In the genomic region with DNA sequence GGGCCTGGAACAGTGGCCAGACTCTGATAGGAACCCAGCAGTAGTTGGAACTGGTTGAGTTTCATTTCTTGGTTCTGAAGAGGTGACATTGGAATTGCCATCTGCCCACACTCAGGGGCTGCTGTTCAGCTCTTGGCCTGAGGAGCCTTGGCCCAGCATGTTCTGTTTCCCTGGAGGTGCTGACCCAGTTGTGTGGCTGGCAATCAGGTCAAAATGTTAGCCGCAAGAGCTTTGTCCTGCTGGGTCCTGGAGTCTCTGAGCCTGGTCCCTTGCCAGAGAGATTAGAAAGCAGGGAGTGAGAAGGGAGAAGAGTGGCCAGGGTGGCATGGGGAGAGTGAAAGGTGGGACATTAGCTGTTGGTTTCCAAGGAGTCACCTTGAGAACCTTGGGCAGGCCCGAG, we compare ENCODE assay signal across 13 mouse cellular contexts. TPM values are rescaled to one million over a fixed set of nuclear protein-coding genes. Genes with fewer than 3 reads are reported as not detected.
A peak's percentile ranks its signal among the peaks of the same experiment; 100 is the strongest.
DNase-seq lines count a peak whose midpoint lies in the region; ATAC-seq lines count a peak whose summit lies in the region.
"Had no signal": no experiment of that assay in that cellular context is flagged by ENCODE, and none has a peak within 500 bp of the region (broad histone marks: within the 10 kb centered on the region; RNA-seq: fewer than 3 reads in every experiment).

No protein-coding gene starts in this region.

- H3K27me3 ChIP-seq in hindbrain, embryonic 13.5 days = peaks cover 17% of the 10 kb centered on the region; the same call in 1 of the 2 replicates
- H3K27me3 ChIP-seq in hindbrain, embryonic 10.5 days (ENCODE audit: insufficient read depth, poor library complexity, severe bottlenecking) = peaks cover 14% of the 10 kb centered on the region; the same call in 1 of the 2 replicates
- no peaks in the 10 kb centered on the region for H3K27me3 ChIP-seq in heart, embryonic 16.5 days (ENCODE audit: control insufficient read depth, insufficient read depth, low read length)
- H3K27me3 ChIP-seq in intestine, embryonic 16.5 days (replicated peaks; ENCODE audit: control insufficient read depth, insufficient read depth, low read length) = no peaks in the 10 kb centered on the region
- H3K27me3 ChIP-seq: hindbrain, embryonic 12.5 days; stomach, embryonic 15.5 days had no signal

- H3K9ac ChIP-seq in hindbrain, embryonic 13.5 days = 0 out of 2 replicates have a peak overlapping the region, but pooled peaks have one; percentile 2
- H3K9ac ChIP-seq in heart, embryonic 16.5 days (ENCODE audit: low read length) = no peak overlapping the region
- H3K9ac ChIP-seq in intestine, embryonic 16.5 days (ENCODE audit: low read depth, low read length) = no peak overlapping the region
- H3K9ac ChIP-seq: hindbrain, embryonic 12.5 days; liver, embryonic 15.5 days; stomach, embryonic 15.5 days had no signal

- no peak overlapping the region for H3K27ac ChIP-seq in hindbrain, embryonic 13.5 days
- H3K27ac ChIP-seq in hindbrain, embryonic 10.5 days = no peak overlapping the region
- peak overlapping the region; percentile 49; the same call in 1 of the 2 replicates for H3K27ac ChIP-seq in heart, embryonic 16.5 days (ENCODE audit: low read length)
- no peak overlapping the region for H3K27ac ChIP-seq in intestine, embryonic 16.5 days (ENCODE audit: low read length)
- H3K27ac ChIP-seq: forebrain, embryonic 10.5 days; hindbrain, embryonic 12.5 days; liver, embryonic 15.5 days; stomach, embryonic 15.5 days had no signal

- no peak for ATAC-seq in hindbrain, embryonic 13.5 days (ENCODE audit: low FRiP score)
- no peak for ATAC-seq in heart, embryonic 16.5 days (replicated peaks; ENCODE audit: extremely low read depth, insufficient read depth, low FRiP score)
- ATAC-seq in intestine, embryonic 16.5 days = no peak

- no peak overlapping the region for H3K4me3 ChIP-seq in hindbrain, embryonic 13.5 days
- H3K4me3 ChIP-seq in hindbrain, embryonic 10.5 days = no peak overlapping the region
- H3K4me3 ChIP-seq in heart, embryonic 16.5 days (ENCODE audit: low read length) = no peak overlapping the region
- H3K4me3 ChIP-seq in intestine, embryonic 16.5 days (ENCODE audit: low read length) = no peak overlapping the region
- H3K4me3 ChIP-seq: forebrain, embryonic 10.5 days; hindbrain, embryonic 12.5 days; liver, embryonic 15.5 days; stomach, embryonic 15.5 days had no signal

- no peak overlapping the region for H3K4me2 ChIP-seq in hindbrain, embryonic 13.5 days
- H3K4me2 ChIP-seq in heart, embryonic 16.5 days (ENCODE audit: low read depth, low read length) = no peak overlapping the region
- H3K4me2 ChIP-seq in intestine, embryonic 16.5 days (ENCODE audit: low read depth, low read length) = no peak overlapping the region
- H3K4me2 ChIP-seq: hindbrain, embryonic 12.5 days; liver, embryonic 15.5 days; stomach, embryonic 15.5 days had no signal

- H3K36me3 ChIP-seq in hindbrain, embryonic 13.5 days = no peaks in the 10 kb centered on the region
- no peaks in the 10 kb centered on the region for H3K36me3 ChIP-seq in hindbrain, embryonic 10.5 days
- H3K36me3 ChIP-seq in heart, embryonic 16.5 days (ENCODE audit: control insufficient read depth, insufficient read depth) = no peaks in the 10 kb centered on the region
- H3K36me3 ChIP-seq in intestine, embryonic 16.5 days (ENCODE audit: control insufficient read depth, insufficient read depth, low read length) = no peaks in the 10 kb centered on the region
- H3K36me3 ChIP-seq: forebrain, embryonic 10.5 days; hindbrain, embryonic 12.5 days; liver, embryonic 15.5 days; stomach, embryonic 15.5 days had no signal

- no peaks in the 10 kb centered on the region for H3K9me3 ChIP-seq in hindbrain, embryonic 13.5 days
- H3K9me3 ChIP-seq in hindbrain, embryonic 10.5 days = no peaks in the 10 kb centered on the region
- H3K9me3 ChIP-seq in heart, embryonic 16.5 days (replicated peaks; ENCODE audit: control insufficient read depth, low read length) = no peaks in the 10 kb centered on the region
- no peaks in the 10 kb centered on the region for H3K9me3 ChIP-seq in intestine, embryonic 16.5 days (ENCODE audit: control insufficient read depth, low read length)
- H3K9me3 ChIP-seq: forebrain, embryonic 10.5 days; hindbrain, embryonic 12.5 days; liver, embryonic 15.5 days; megakaryocyte, embryonic 14.5 days; stomach, embryonic 15.5 days had no signal

- 86% methylated on average over 2 of the region's 2 CpGs for WGBS in hindbrain, embryonic 13.5 days
- 88% methylated on average over 2 of the region's 2 CpGs for WGBS in hindbrain, embryonic 10.5 days
- 48% methylated on average over 2 of the region's 2 CpGs for WGBS in heart, embryonic 16.5 days
- WGBS in intestine, embryonic 16.5 days = 88% methylated on average over 2 of the region's 2 CpGs

- H3K4me1 ChIP-seq in hindbrain, embryonic 13.5 days (replicated peaks) = peaks cover 38% of the 10 kb centered on the region
- H3K4me1 ChIP-seq in hindbrain, embryonic 10.5 days (replicated peaks) = peaks cover 38% of the 10 kb centered on the region
- H3K4me1 ChIP-seq in heart, embryonic 16.5 days (ENCODE audit: control insufficient read depth, insufficient read depth, low read length) = peaks cover 48% of the 10 kb centered on the region
- H3K4me1 ChIP-seq in intestine, embryonic 16.5 days (ENCODE audit: control insufficient read depth, insufficient read depth, low read length) = peaks cover 39% of the 10 kb centered on the region

- no peak for DNase-seq in hindbrain, embryonic 10.5 days (ENCODE audit: low spot score)
- DNase-seq in adipocyte (ENCODE audit: low spot score) = peak; percentile 39
- DNase-seq in brain, adult 2 months (ENCODE audit: low read depth, low spot score) = peak; percentile 68
- no peak for DNase-seq in gastrocnemius, adult 18-20 months (ENCODE audit: low spot score)
- DNase-seq: thymus, postnatal 4 days had no signal

RNA-seq across cellular contexts. Expression of a gene that starts 6.2 kb away (rescaled TPM):
- 10.0 and 12.3 TPM in 2 replicates for polyA plus RNA-seq in hindbrain, embryonic 13.5 days (2015; fragmentation: Nextera tagmentation; extraction: Ambion mirVana)
- polyA plus RNA-seq in hindbrain, embryonic 10.5 days (2016; fragmentation: Nextera tagmentation; extraction: Ambion mirVana) = 9.8 and 11.0 TPM in 2 replicates
- polyA plus RNA-seq in heart, embryonic 16.5 days (2015; fragmentation: Nextera tagmentation; extraction: Ambion mirVana) = 13.0 and 13.9 TPM in 2 replicates
- total RNA-seq in gastrocnemius, adult 18-20 months (2021) = 1 to 10 TPM; 1.1 to 1.9 TPM
- polyA plus RNA-seq in intestine, embryonic 16.5 days (2015; fragmentation: Nextera tagmentation; extraction: Ambion mirVana) = 10.1 and 11.8 TPM in 2 replicates

RNA-seq across cellular contexts. Expression of a gene that starts 35.6 kb away (rescaled TPM):
- 100 and 103 TPM in 2 replicates for polyA plus RNA-seq in hindbrain, embryonic 13.5 days (2015; fragmentation: Nextera tagmentation; extraction: Ambion mirVana)
- 112 and 114 TPM in 2 replicates for polyA plus RNA-seq in hindbrain, embryonic 10.5 days (2016; fragmentation: Nextera tagmentation; extraction: Ambion mirVana)
- polyA plus RNA-seq in heart, embryonic 16.5 days (2015; fragmentation: Nextera tagmentation; extraction: Ambion mirVana) = 69.8 and 70.5 TPM in 2 replicates
- 10 to 100 TPM; 32.7 to 33.3 TPM for total RNA-seq in gastrocnemius, adult 18-20 months (2021)
- 92.2 and 94.3 TPM in 2 replicates for polyA plus RNA-seq in intestine, embryonic 16.5 days (2015; fragmentation: Nextera tagmentation; extraction: Ambion mirVana)

Comparison
In these comparisons a context has a peak if more than half of its experiments do, and no peak if none do; other contexts are left out.
1. DNase-seq: peak in adipocyte (single experiment) and brain, adult 2 months (single experiment); none in hindbrain, embryonic 10.5 days (single experiment) and gastrocnemius, adult 18-20 months (single experiment).